Mouse (Mus musculus): ENCODE measurements at regions not wholly inside any gene's neighbourhood (a gene's known extent, or its start where the extent isn't known, plus 50 kb on each side); places are given as distances from the start of the nearest gene placed in this dataset.

GRCm38 (mm10) chr6:93395952-93396351, 452.7 kb upstream of the Adamts9 start:
- no peak for DNase-seq (ENCODE audit: extremely low spot score in 1 of 2, low spot score in 1 of 2)

DNA sequence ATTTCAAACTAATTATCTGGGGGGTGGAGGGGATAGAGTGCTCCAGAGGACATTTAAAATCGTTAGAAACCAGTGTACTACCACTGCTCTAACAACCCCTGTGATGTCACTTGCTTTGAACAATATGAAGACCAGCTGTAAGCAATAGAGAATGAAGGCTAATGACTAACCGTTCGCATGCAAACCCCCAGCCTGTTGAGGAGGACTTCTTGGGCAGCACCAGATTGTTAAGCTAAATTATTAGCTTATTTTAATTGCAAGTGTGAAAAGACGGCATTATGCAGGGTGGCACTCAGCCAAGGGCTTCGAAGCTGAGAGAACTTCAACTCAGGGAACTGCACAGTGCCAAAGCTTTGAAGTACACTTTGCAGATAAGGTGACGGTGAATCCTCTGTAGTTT, 452.0 kb upstream of the Adamts9 start:
- peak; percentile 15 to 57 for DNase-seq (ENCODE audit: extremely low spot score in 1 of 2, low spot score in 1 of 2)

DNA sequence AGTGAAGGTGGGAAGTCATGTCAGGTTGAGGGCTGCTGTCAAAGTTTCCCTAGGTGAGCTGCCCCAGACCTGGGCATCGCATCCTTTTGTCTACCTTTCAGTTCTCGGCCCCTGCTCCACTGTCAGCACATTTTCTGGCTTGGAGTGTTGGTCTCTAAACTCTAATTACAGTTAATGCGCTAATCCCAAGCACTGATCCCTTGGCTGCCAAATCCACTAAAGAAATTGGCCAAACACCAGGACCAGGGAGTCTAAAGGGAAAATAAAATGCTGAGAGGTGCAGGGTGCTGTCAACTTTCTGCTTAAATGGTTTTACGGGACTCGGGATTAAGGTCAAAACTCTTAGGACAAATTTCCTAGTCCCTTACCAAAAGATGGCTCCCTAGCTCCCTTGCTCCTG, 450.3 kb upstream of the Adamts9 start:
- DNase-seq (ENCODE audit: extremely low spot score in 1 of 2, low spot score in 1 of 2): no peak

- no peak for DNase-seq (ENCODE audit: extremely low spot score in 1 of 2, low spot score in 1 of 2)
These were observed 449.1 kb upstream of the Adamts9 start for GRCm38 (mm10) chr6:93392402-93392801.

GRCm38 (mm10) chr6:93391166-93391565, 447.9 kb upstream of the Adamts9 start:
- DNase-seq (ENCODE audit: extremely low spot score in 1 of 2, low spot score in 1 of 2): no peak

- no peak for DNase-seq (ENCODE audit: extremely low spot score in 1 of 2, low spot score in 1 of 2)
These were observed 428.0 kb upstream of the Adamts9 start for GRCm38 (mm10) chr6:93371341-93371740.

DNA sequence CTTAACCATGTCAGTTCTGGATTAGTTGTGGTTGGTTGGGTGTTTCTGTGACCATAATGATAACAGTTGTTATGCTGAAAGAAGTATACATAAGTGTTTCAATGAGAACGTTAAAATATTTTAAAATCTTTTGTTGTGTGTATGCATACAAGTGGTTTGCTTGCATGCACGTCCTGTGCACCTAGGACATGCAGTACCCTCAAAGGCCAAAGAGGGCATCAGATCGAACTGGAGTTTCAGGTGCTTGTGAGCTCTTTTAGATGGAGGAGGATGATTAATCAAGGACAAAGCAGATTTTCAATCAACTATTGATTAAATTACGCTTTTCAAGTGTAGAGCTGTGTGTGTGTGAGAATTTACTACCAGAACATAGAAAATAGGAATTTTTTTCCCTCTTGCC, 420.6 kb upstream of the Adamts9 start:
- DNase-seq (ENCODE audit: extremely low spot score in 1 of 2, low spot score in 1 of 2): no peak

- no peak for DNase-seq (ENCODE audit: extremely low spot score in 1 of 2, low spot score in 1 of 2)
These were observed 410.2 kb upstream of the Adamts9 start for GRCm38 (mm10) chr6:93353353-93354125.

DNA sequence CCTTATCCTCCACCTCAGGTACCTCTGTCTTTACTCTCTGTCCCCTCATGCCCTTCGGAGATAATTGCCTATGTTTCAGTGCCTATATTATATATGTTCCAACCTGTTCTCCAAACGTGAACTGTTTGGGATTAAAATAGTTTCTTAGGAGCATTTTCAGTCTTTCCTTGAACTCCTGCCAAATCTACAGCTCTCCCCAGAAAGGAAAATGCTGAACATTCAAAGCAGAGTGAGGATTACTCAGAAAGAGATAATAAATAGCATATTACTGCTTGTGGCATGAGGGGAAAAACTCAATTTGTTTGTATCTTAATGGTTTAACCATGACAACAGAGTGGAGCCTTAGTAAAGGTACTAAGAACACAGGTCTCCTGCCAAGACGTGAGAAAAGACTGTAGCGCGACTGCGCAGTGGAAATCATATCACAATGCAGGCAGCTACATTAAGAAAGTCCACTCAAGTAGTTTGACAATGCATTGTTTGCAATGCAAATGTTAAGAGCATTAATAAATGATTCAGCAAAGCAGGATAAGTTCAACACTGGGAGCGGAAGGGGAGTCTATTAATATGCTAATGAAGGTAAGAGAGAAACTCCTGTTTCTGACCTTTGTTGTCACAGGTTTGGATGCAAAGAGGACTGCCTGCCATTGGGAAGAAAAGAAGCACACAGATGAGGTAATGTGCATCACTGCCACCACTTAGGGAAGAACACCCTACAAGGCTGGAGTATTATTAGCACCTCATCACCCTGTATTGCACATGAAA, 406.8 kb upstream of the Adamts9 start:
- DNase-seq (ENCODE audit: extremely low spot score in 1 of 2, low spot score in 1 of 2): no peak

DNA sequence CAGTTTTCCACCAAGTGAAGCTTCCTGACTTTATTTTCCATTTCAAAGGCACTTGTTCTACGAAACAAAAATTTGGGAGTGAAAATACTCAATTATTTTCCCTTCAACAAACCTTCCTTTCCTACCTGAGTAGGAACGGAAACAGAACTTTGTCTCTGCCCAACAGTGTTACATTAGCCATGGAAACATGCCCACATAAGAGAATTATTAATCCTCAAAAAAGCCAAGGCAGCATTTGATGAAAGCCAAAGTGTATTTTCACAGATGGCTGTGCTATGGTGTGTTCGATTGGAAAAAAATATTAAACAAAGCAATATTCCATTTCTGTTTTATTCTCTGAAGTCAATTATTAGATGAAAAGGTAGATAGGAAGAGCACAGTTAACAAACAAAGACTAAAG, 404.8 kb upstream of the Adamts9 start:
- no peak for DNase-seq (ENCODE audit: extremely low spot score in 1 of 2, low spot score in 1 of 2)

DNA sequence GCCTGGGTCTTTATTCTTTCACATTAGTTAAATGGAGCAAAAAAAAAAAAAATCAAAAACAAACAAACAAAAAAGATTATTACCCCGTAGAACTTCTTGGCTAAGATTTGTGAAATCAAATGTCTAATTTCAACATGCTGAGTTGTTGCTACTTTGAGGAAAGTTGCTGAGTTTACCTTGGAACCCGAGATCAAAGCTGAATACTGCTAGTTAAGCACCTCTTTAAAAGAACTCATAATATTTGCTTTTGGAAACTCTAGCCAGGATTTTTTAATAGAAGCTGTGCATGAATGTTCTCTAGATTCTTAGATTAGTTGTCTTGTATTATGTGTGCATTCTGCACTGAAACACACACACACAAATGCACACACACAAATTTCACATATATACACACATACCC, 385.4 kb upstream of the Adamts9 start:
- DNase-seq (ENCODE audit: extremely low spot score in 1 of 2, low spot score in 1 of 2): no peak

DNA sequence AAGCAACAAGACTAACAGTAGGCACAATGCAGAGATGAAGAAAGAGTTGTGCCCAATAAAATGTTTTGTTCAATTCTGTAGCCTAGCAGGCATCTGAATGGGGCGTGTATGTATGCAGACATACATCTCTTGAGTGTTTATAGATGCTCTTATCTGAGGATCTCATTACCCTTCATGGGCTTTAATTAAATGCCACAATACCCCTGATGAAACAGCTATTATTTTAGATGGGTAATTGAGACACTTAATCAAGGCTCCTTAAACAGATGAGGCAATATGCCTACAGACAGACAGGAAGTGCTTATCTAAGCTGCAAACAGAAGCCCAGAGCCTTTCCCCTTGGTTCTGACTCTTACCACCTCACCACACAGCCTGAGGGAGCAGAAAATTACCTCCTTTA, 384.6 kb upstream of the Adamts9 start:
- DNase-seq (ENCODE audit: extremely low spot score in 1 of 2, low spot score in 1 of 2): no peak

- DNase-seq (ENCODE audit: extremely low spot score in 1 of 2, low spot score in 1 of 2): no peak
These were observed 380.6 kb upstream of the Adamts9 start for GRCm38 (mm10) chr6:93323881-93324280.

DNA sequence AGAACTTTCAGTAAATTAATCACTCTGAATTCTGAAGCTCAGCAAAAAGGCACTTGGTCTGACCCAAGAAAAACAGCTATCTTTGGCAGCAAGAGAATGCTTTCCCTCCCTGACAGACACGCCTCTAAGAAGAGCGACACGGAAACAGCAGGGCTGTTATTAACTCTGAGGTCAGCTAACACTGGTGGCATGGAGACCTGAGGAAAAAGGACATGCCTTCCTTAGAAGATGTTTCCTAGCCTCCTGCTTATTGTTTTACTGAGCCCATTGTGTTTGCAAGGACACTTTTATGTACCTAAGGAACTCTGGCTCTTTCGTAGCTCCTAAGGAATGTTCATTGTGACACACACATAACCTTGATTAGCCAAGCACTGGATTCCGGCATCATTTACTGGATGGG, 371.3 kb upstream of the Adamts9 start:
- DNase-seq (ENCODE audit: extremely low spot score in 1 of 2, low spot score in 1 of 2): no peak

DNA sequence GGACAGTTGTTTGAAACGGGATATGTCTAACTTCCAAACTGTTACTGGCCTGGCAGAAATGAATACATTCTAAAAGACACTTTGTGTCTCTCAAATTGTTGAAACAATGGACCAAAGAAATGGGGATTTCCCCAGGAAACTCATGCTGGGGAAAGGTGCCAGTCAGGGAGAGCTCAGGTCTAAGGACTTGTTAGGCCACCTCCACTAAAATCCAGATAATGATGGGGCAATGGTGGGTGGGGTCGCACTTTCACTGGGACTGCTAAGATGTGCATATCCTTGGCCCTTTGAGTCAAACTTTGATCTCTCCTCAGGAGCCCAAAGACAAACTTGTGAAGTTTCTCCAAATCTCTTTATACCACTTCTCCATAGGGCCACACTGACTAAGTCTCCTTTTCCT, 361.9 kb upstream of the Adamts9 start:
- no peak for DNase-seq (ENCODE audit: extremely low spot score in 1 of 2, low spot score in 1 of 2)

- no peak for DNase-seq (ENCODE audit: extremely low spot score in 1 of 2, low spot score in 1 of 2)
These were observed 354.7 kb upstream of the Adamts9 start for GRCm38 (mm10) chr6:93297975-93298374.

DNA sequence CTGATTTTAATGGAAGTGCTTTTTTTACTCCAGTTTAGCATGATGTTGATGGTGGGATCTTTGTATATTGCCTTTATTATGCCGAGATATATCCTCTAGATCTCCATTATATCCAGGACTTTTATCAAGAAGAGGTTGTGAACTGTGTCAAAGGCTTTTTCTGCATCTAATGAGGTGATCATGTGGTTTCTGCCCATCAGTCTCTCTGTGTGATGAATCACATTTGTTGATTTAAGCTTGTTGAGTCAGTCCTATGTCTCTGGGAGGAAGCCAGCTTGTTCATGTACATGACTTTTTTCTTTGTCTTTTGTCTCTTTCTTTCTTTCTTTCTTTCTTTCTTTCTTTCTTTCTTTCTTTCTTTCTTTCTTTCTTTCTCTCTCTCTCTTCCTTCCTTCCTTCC, 348.4 kb upstream of the Adamts9 start:
- DNase-seq (ENCODE audit: extremely low spot score in 1 of 2, low spot score in 1 of 2): no peak

DNA sequence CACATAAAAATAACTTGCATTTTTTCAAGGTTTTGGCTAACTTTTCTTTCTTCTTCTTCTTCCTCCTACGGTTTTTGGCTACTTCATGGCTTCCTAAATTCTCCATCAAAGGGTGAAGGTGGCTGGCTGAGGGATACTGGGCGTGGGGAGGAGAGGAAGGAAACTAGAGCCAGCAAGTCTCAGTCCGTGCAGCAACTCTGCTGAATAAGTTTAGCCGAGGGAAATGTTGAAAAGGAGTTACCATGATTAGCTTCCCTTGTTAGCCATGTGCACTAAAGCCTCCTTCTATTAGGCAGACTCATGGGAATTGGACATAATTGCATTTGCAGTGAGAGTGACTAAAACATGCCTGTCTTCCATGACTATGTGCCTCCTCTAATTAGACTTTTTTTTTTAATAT, 345.1 kb upstream of the Adamts9 start:
- no peak for DNase-seq (ENCODE audit: extremely low spot score in 1 of 2, low spot score in 1 of 2)

DNA sequence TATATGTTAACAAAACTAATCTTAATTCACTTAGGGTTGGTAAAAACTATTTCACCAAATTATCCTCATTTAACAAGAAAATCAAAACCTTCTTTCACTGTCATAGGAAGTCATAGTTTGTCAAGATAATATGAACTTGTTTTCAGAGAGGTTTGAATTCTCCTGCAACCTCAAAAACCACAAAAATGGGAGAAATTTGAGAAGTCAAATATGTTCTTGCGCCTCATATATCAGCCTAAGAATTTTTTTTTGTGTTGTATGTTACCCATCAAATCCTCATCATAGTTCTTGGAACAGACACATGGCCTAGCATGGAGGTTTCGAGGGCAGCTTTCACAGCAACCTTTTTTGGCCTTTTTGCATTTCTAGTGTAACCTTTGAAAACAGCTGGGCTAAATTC, 342.5 kb upstream of the Adamts9 start:
- DNase-seq (ENCODE audit: extremely low spot score in 1 of 2, low spot score in 1 of 2): no peak

DNA sequence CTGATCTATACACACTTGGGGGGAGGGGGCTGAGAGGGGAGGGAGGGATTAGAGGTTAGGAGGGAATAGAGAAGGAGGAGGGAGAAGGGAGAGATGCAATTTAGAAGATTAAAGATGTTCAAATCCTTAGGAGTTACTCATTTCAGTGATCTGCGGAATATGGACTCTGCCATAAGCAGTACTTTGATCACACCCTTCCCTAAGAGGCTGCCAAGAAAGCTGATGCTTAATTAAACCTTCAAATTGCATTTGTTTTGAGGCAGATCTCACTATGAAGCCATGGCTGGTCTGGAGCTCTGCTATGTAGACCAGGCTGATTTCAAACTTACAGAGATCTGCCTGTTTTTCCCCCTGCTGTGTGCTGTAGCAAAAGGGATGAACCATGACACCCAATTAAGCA, 338.2 kb upstream of the Adamts9 start:
- DNase-seq (ENCODE audit: extremely low spot score in 1 of 2, low spot score in 1 of 2): no peak

DNA sequence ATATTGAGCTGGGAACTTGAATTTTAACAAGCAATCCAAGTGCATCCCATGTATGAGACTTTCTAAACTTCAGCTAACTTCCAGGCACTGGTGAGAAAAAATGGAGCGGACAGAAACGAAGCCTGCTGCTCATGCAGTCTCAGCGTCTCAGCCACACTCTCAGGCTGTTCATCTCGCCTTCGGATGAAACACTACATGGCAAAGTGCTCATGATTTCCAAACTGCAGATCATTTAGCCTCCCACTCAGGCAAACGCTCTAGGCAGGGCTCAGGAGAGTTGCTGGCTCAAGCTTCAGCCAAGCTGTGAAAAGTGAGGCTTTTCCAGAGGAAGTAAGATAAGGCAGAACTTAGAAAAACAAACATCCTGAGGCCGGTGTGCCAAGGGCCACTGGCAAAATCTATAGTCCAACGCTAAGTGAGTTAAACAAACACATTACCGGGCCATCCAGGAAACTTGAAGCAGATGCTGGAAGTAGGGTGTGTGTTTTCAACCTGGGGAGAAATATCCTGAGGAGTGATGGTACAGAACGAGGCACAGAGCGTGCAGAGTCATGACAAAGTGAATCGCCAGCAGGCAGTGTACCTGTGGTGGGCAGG, 330.7 kb upstream of the Adamts9 start:
- no peak for DNase-seq (ENCODE audit: extremely low spot score in 1 of 2, low spot score in 1 of 2)

GRCm38 (mm10) chr6:93272206-93272605, 328.9 kb upstream of the Adamts9 start:
- DNase-seq (ENCODE audit: extremely low spot score in 1 of 2, low spot score in 1 of 2): no peak

All from layer of hippocampus, postnatal 25 days (tissue).